Mouse (Mus musculus) myocyte (in vitro differentiated cells): ENCODE data around the gene Il15ra. TPM values are rescaled to one million over a fixed set of nuclear protein-coding genes. Genes with fewer than 3 reads are reported as not detected.

ENCODE experiments used
- H3K27me3 ChIP-seq: one replicate; pipeline ENCODE4 v1.6.1; 2011; ENCODE audit not compliant: control insufficient read depth, insufficient read depth, insufficient read length
- H3K36me3 ChIP-seq: one replicate; pipeline ENCODE4 v1.6.1; 2011; ENCODE audit not compliant: control insufficient read depth, insufficient read depth
- H3K4me2 ChIP-seq: one replicate; pipeline ENCODE4 v1.6.1; 2011; ENCODE audit warnings: low read depth, control low read depth
- H3K4me3 ChIP-seq: one replicate; pipeline ENCODE4 v1.5.1; 2011; ENCODE audit warnings: mild to moderate bottlenecking, control low read depth, moderate library complexity
- H3K79me2 ChIP-seq: one replicate; pipeline ENCODE4 v1.6.1; 2011; ENCODE audit not compliant: control insufficient read depth, insufficient read depth
- H3ac ChIP-seq: one replicate; pipeline ENCODE4 v1.6.1; 2011; ENCODE audit not compliant: control insufficient read depth, insufficient read length
- CEBPB ChIP-seq: IDR thresholded peaks from 2 replicates; pipeline ENCODE4 v1.6.1; 2011; ENCODE audit warnings: mild to moderate bottlenecking, moderate library complexity; ENCODE audit not compliant: poor library complexity, insufficient read depth, severe bottlenecking
- E2F4 ChIP-seq: IDR thresholded peaks from one replicate; pipeline ENCODE4 v1.6.1; 2011; ENCODE audit warnings: mild to moderate bottlenecking, control low read depth, moderate library complexity; ENCODE audit not compliant: insufficient read depth
- MAX ChIP-seq: IDR thresholded peaks from one replicate; pipeline ENCODE4 v1.6.1; 2011; ENCODE audit warnings: low read depth, mild to moderate bottlenecking, control low read depth
- MYOD1 ChIP-seq, 3 experiments: IDR thresholded peaks; one replicate each; pipeline ENCODE4 v1.6.1; 2011; ENCODE audit warnings: control low read depth in 2 of 3, low read depth in 2 of 3, mild to moderate bottlenecking in 2 of 3, moderate library complexity in 1 of 3; ENCODE audit not compliant: insufficient read length in 2 of 3, control insufficient read depth in 1 of 3
- MYOG ChIP-seq, 3 experiments: IDR thresholded peaks; one replicate each; pipeline ENCODE4 v1.6.1; 2011; ENCODE audit warnings: control low read depth in 2 of 3, low read depth in 2 of 3, mild to moderate bottlenecking in 2 of 3; ENCODE audit not compliant: insufficient read length in 2 of 3, control insufficient read depth in 1 of 3, insufficient read depth in 1 of 3
- POLR2A ChIP-seq: IDR thresholded peaks from one replicate; pipeline ENCODE4 v1.6.1; 2011; ENCODE audit warnings: low read depth, mild to moderate bottlenecking, control low read depth, moderate library complexity; ENCODE audit not compliant: insufficient read length
- POLR2AphosphoS2 ChIP-seq: IDR thresholded peaks from one replicate; pipeline ENCODE4 v1.6.1; 2011; ENCODE audit warnings: low read depth, control low read depth; ENCODE audit not compliant: insufficient read length
- REST ChIP-seq: IDR thresholded peaks from one replicate; pipeline ENCODE4 v1.6.1; 2011; ENCODE audit warnings: mild to moderate bottlenecking, control low read depth, moderate library complexity; ENCODE audit not compliant: insufficient read depth, insufficient read length
- SRF ChIP-seq: IDR thresholded peaks from one replicate; pipeline ENCODE4 v1.6.1; 2011; ENCODE audit warnings: low read depth; ENCODE audit not compliant: control insufficient read depth, insufficient read length
- TCF12 ChIP-seq: IDR thresholded peaks from one replicate; pipeline ENCODE4 v1.6.1; 2011; ENCODE audit warnings: mild to moderate bottlenecking, control low read depth; ENCODE audit not compliant: poor library complexity, insufficient read depth, severe bottlenecking
- TCF3 ChIP-seq: IDR thresholded peaks from one replicate; pipeline ENCODE4 v1.6.1; 2011; ENCODE audit warnings: low read depth, control low read depth; ENCODE audit not compliant: insufficient read length
- USF1 ChIP-seq: IDR thresholded peaks from one replicate; pipeline ENCODE4 v1.6.1; 2011; ENCODE audit warnings: low read depth, mild to moderate bottlenecking, control low read depth, moderate library complexity
- polyA plus RNA-seq: library from polyadenylated mRNA; unstranded; fragments of >200 nt; fragmentation: generic; extraction: Trizol; gene quantifications from one replicate; pipeline ENCODE4 v1.2.1, GENCODE M21; 2012; ENCODE audit warnings: missing spikeins

Gene Il15ra
- polyA plus RNA-seq, 1 experiment = 0.22 TPM

- no peaks in the 10 kb centered on the region for H3K36me3 ChIP-seq
- no peaks in the 10 kb centered on the region for H3K79me2 ChIP-seq
- no peak overlapping the region for H3ac ChIP-seq
- no peak overlapping the region for H3K4me2 ChIP-seq
- H3K4me3 ChIP-seq = no peak overlapping the region
- peaks cover 4% of the 10 kb centered on the region for H3K27me3 ChIP-seq
- no peak for TF ChIP-seq E2F4
Observed at GRCm38 (mm10) chr2:11693352-11693751, 11.7 kb upstream of the Il15ra start.

GRCm38 (mm10) chr2:11694104-11694503, 11.0 kb upstream of the Il15ra start:
- H3K27me3 ChIP-seq = peaks cover 4% of the 10 kb centered on the region
- no peak overlapping the region for H3K4me2 ChIP-seq
- no peaks in the 10 kb centered on the region for H3K36me3 ChIP-seq
- H3K4me3 ChIP-seq = no peak overlapping the region
- H3ac ChIP-seq = no peak overlapping the region
- no peaks in the 10 kb centered on the region for H3K79me2 ChIP-seq
- TF ChIP-seq MAX (no peak), USF1 (no peak), CEBPB (no peak), POLR2A (no peak), SRF (no peak), TCF3 (no peak), REST (no peak), MYOG (IDR thresholded peaks at IDR 0.05; ENCODE audit: control insufficient read depth in 1 of 3, insufficient read depth in 1 of 3, insufficient read length in 2 of 3, low read depth in 2 of 3) (no peak), E2F4 (no peak)

GRCm38 (mm10) chr2:11695867-11696266, 9.2 kb upstream of the Il15ra start:
- Histone ChIP-seq H3ac (no peak overlapping the region), H3K4me2 (no peak overlapping the region), H3K4me3 (no peak overlapping the region), H3K36me3 (no peaks in the 10 kb centered on the region), H3K79me2 (no peaks in the 10 kb centered on the region), H3K27me3 (no peaks in the 10 kb centered on the region)
- TF ChIP-seq CEBPB = no peak
- TF ChIP-seq SRF = no peak
- no peak for TF ChIP-seq TCF12
- no peak for TF ChIP-seq MYOD1 (IDR thresholded peaks at IDR 0.05; ENCODE audit: control insufficient read depth in 1 of 3, insufficient read length in 2 of 3, low read depth in 2 of 3)
- TF ChIP-seq USF1 = no peak
- no peak for TF ChIP-seq POLR2A
- no peak for TF ChIP-seq REST
- TF ChIP-seq POLR2AphosphoS2 = no peak
- TF ChIP-seq MYOG (IDR thresholded peaks at IDR 0.05; ENCODE audit: control insufficient read depth in 1 of 3, insufficient read depth in 1 of 3, insufficient read length in 2 of 3, low read depth in 2 of 3) = no peak
- no peak for TF ChIP-seq E2F4
- no peak for TF ChIP-seq MAX
- no peak for TF ChIP-seq TCF3

- Histone ChIP-seq H3K79me2 (no peaks in the 10 kb centered on the region), H3K4me3 (no peak overlapping the region), H3K36me3 (no peaks in the 10 kb centered on the region), H3K27me3 (no peaks in the 10 kb centered on the region), H3K4me2 (no peak overlapping the region), H3ac (no peak overlapping the region)
- TF ChIP-seq TCF3 (no peak), E2F4 (no peak), POLR2AphosphoS2 (no peak), MYOG (IDR thresholded peaks at IDR 0.05; ENCODE audit: control insufficient read depth in 1 of 3, insufficient read depth in 1 of 3, insufficient read length in 2 of 3, low read depth in 2 of 3) (no peak), CEBPB (no peak), TCF12 (no peak), REST (no peak), MAX (no peak), POLR2A (no peak), MYOD1 (IDR thresholded peaks at IDR 0.05; ENCODE audit: control insufficient read depth in 1 of 3, insufficient read length in 2 of 3, low read depth in 2 of 3) (no peak), SRF (no peak), USF1 (no peak)
Observed at GRCm38 (mm10) chr2:11698994-11699393, 6.1 kb upstream of the Il15ra start.

GRCm38 (mm10) chr2:11699905-11700304, 5.2 kb upstream of the Il15ra start:
- TF ChIP-seq REST = no peak
- no peak for TF ChIP-seq POLR2A
- Histone ChIP-seq H3ac (no peak overlapping the region), H3K4me3 (no peak overlapping the region), H3K36me3 (no peaks in the 10 kb centered on the region), H3K79me2 (no peaks in the 10 kb centered on the region), H3K4me2 (no peak overlapping the region), H3K27me3 (no peaks in the 10 kb centered on the region)
